Mouse (Mus musculus) macrophage (primary cell): ENCODE results near the gene Scamp5. TPM values are rescaled to one million over a fixed set of nuclear protein-coding genes. Genes with fewer than 3 reads are reported as not detected.

Experiments used
- H3K27ac ChIP-seq: fragments of 350-480 bp; formaldehyde crosslinking; 2 replicates; pipeline ENCODE4 v1.9.0; 2021
- H3K36me3 ChIP-seq: fragments of 350-480 bp; formaldehyde crosslinking; 2 replicates; pipeline ENCODE4 v1.9.0; 2021; ENCODE audit errors: inconsistent target
- H3K4me3 ChIP-seq: fragments of 350-480 bp; formaldehyde crosslinking; 2 replicates; pipeline ENCODE4 v1.9.0; 2021; ENCODE audit errors: inconsistent target
- H3K79me2 ChIP-seq: fragments of 350-480 bp; formaldehyde crosslinking; 2 replicates; pipeline ENCODE4 v1.9.0; 2021; ENCODE audit errors: inconsistent target
- WGBS: methylation state at CpG from one replicate; pipeline ENCODE4 v1.1.7; 2026; ENCODE audit warnings: inconsistent platforms; ENCODE audit not compliant: missing documents; 5-methylcytosine and 5-hydroxymethylcytosine counted together
- polyA plus RNA-seq: library from polyadenylated mRNA; stranded (reverse); fragments of 250-400 nt; gene quantifications from 3 replicates; pipeline ENCODE4 v1.2.4, GENCODE M21; 2018; ENCODE audit warnings: inconsistent platforms

The Scamp5 gene
- polyA plus RNA-seq, 1 experiment from 2014 or later = 64.9 TPM

- Histone ChIP-seq H3K79me2 (no peaks in the 10 kb centered on the region), H3K36me3 (no peaks in the 10 kb centered on the region), H3K4me3 (no peak overlapping the region), H3K27ac (no peak overlapping the region)
- WGBS = 20% methylated on average over 7 of the region's 7 CpGs
These were observed 17.9 kb upstream of the Scamp5 start for GRCm38 (mm10) chr9:57485774-57486173.

GRCm38 (mm10) chr9:57468914-57469313 is 1.1 kb upstream of the Scamp5 start:
- 78% methylated on average over 4 of the region's 4 CpGs for WGBS
- no peak overlapping the region for H3K4me3 ChIP-seq
- H3K27ac ChIP-seq = no peak overlapping the region
- H3K79me2 ChIP-seq = peaks cover 31% of the 10 kb centered on the region
- 0 out of 2 replicates have a peak, but pooled peaks cover 5% of the 10 kb centered on the region for H3K36me3 ChIP-seq

- Histone ChIP-seq H3K27ac (peak overlapping the region; percentile 85), H3K4me3 (peak overlapping the region; percentile 90), H3K79me2 (peaks cover 47% of the 10 kb centered on the region), H3K36me3 (peaks cover 5% of the 10 kb centered on the region; the same call in 1 of the 2 replicates)
- WGBS = 6% methylated on average over 18 of the region's 18 CpGs
These were observed 539 bp downstream of the Scamp5 start for GRCm38 (mm10) chr9:57467271-57467771.

DNA sequence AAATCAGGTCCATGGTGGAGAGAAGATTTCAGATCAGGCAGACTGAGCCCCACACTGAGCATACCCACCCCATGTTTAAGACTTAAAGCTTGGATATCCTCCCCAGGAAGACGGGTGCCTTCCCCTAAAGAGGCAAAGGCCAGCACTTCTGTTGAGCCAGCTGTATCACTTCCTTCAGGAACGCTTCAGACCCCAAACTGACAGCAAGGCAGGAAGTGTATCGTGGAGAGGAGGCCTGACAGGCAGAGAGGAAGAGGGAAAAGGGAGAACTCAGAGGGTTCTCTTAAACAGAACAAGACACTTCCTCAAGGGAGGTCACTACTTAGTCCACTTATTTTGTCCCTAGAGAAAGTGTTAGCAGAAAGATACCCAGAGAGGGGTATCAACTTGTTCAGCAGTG is 1.8 kb downstream of the Scamp5 start:
- peaks cover 59% of the 10 kb centered on the region for H3K79me2 ChIP-seq
- WGBS = 0% methylated on average over 3 of the region's 3 CpGs
- peak overlapping the region; percentile 90; the same call in 1 of the 2 replicates for H3K4me3 ChIP-seq
- H3K27ac ChIP-seq = peak overlapping the region; percentile 85
- peaks cover 5% of the 10 kb centered on the region; the same call in 1 of the 2 replicates for H3K36me3 ChIP-seq

DNA sequence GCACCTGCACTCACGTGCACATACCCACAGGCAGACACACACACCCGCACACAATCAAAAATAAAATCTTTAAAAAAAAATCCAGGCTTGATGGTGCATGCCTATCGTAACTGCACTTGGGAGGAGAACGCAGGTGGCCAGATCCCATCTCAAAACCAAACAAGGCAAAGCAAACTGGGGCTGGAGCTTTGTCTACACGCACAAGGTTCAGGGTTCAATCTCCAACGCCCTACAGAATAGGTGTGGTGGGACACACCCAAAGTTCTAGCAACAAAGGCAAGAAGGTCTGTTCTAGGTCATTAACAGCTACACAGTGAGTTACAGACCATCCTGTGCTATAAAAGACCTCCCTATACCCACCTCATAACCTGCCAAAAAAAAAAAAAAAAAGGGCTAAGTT is 5.0 kb downstream of the Scamp5 start:
- 93% methylated on average over 6 of the region's 6 CpGs for WGBS
- H3K27ac ChIP-seq = no peak overlapping the region
- H3K4me3 ChIP-seq = no peak overlapping the region
- H3K79me2 ChIP-seq = peaks cover 91% of the 10 kb centered on the region
- peaks cover 5% of the 10 kb centered on the region; the same call in 1 of the 2 replicates for H3K36me3 ChIP-seq

DNA sequence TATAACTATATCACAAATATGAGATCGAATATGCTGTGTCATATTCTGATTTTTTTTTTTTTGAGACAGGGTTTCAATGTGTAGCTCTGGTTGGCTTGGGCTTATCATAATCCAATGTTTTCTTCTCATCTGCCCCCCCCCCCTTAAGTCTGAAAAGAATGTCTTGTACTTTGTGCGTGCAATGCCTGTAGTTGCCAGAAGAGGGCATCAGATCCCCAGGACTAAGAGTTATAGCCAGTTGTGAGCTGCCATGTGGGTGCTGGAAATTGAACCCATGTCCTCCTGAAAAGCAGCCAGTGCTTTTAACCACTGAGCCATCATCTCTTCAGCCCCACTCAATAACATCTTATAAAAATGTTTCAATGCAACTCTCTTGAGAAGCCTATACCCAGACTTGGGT is 8.2 kb downstream of the Scamp5 start:
- H3K4me3 ChIP-seq = no peak overlapping the region
- peaks cover 99% of the 10 kb centered on the region for H3K79me2 ChIP-seq
- no peak overlapping the region for H3K27ac ChIP-seq
- peaks cover 5% of the 10 kb centered on the region; the same call in 1 of the 2 replicates for H3K36me3 ChIP-seq
- 90% methylated on average over 2 of the region's 2 CpGs for WGBS

- Histone ChIP-seq H3K4me3 (no peak overlapping the region), H3K36me3 (peaks cover 27% of the 10 kb centered on the region), H3K27ac (no peak overlapping the region), H3K79me2 (peaks cover 56% of the 10 kb centered on the region; the same call in 1 of the 2 replicates)
- WGBS = 87% methylated on average over 4 of the region's 4 CpGs
These were observed 14.3 kb downstream of the Scamp5 start for GRCm38 (mm10) chr9:57453516-57453915.

- H3K79me2 ChIP-seq = peaks cover 50% of the 10 kb centered on the region; the same call in 1 of the 2 replicates
- H3K27ac ChIP-seq = no peak overlapping the region
- no peak overlapping the region for H3K4me3 ChIP-seq
- H3K36me3 ChIP-seq = peaks cover 33% of the 10 kb centered on the region
- 84% methylated on average over 8 of the region's 8 CpGs for WGBS
These were observed 15.0 kb downstream of the Scamp5 start for GRCm38 (mm10) chr9:57452624-57453462.

DNA sequence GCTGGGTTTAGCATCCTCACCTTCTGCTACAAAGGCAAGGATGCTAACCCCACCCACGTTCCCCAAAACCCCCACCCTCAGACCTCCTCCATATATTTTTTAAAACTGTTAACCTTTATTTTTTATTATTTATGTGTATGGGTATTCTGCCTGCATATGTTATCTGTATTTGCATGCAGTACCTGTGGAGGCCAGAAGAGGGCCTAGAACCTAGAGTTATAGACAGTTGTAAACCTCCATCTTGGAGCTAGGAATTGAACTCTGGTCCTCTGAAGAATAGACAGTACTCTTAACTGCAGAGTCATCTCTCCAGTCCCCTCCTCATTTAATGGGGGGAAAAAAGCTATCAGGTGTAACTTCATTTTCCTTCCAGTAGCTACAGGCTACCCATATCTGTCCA is 18.1 kb downstream of the Scamp5 start:
- 78% methylated on average over 1 of the region's 1 CpGs for WGBS
- Histone ChIP-seq H3K4me3 (no peak overlapping the region), H3K36me3 (peaks cover 55% of the 10 kb centered on the region), H3K79me2 (peaks cover 19% of the 10 kb centered on the region; the same call in 1 of the 2 replicates), H3K27ac (no peak overlapping the region)

DNA sequence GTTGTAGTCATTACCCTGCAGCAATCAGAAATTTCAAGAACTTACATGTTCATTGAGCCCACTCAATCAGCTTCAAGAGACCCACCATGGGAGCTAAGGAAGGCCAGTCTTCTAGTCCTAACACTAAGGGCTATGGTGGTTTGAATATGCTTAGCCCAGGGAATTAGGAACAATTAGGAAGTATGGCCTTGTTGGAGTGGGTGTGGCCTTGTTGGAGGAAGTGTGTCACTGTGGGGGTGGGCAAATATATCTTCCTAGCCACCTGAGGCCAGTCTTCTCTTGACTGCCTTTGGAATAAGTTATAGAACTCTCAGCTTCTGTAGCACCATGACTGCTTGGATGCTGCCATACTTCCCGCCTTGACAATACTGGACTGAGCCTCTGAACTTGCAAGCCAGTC is 27.2 kb downstream of the Scamp5 start:
- WGBS = 92% methylated on average over 1 of the region's 1 CpGs
- Histone ChIP-seq H3K4me3 (no peak overlapping the region), H3K79me2 (no peaks in the 10 kb centered on the region), H3K36me3 (peaks cover 17% of the 10 kb centered on the region), H3K27ac (no peak overlapping the region)

GRCm38 (mm10) chr9:57439522-57440295 is 28.2 kb downstream of the Scamp5 start, which contains the start of gene Ppcdc:
TSS of gene Ppcdc (minus strand) at chr9:57440124.
- Histone ChIP-seq H3K36me3 (peaks cover 8% of the 10 kb centered on the region), H3K4me3 (peak within 1 kb of the TSS; percentile 64), H3K27ac (peak within 1 kb of the TSS; percentile 75), H3K79me2 (no peaks in the 10 kb centered on the region)
- WGBS = 2% methylated on average over 32 of the region's 32 CpGs

DNA sequence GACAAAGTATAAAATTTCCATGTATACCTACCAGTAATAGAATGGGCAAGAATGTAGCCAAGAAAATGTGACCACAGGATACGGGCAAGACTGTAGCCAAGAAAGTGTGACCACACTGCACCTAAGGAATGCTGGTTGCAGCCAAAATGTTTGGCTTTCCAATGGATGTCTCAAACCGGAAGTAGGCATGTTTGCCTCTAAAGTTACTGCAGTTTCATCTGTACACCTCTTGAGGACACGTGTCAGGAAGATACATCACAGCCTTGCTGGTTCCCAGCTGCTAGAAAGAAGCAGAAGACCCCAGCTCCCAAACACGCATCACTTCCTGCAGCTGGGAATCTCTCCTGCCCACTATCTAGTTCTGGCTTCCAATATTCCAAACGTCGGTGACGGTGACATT is 28.8 kb downstream of the Scamp5 start:
- 51% methylated on average over 7 of the region's 7 CpGs for WGBS
- Histone ChIP-seq H3K36me3 (peaks cover 2% of the 10 kb centered on the region; the same call in 1 of the 2 replicates), H3K79me2 (no peaks in the 10 kb centered on the region), H3K4me3 (peak overlapping the region; percentile 64), H3K27ac (peak overlapping the region; percentile 75; the same call in 1 of the 2 replicates)

DNA sequence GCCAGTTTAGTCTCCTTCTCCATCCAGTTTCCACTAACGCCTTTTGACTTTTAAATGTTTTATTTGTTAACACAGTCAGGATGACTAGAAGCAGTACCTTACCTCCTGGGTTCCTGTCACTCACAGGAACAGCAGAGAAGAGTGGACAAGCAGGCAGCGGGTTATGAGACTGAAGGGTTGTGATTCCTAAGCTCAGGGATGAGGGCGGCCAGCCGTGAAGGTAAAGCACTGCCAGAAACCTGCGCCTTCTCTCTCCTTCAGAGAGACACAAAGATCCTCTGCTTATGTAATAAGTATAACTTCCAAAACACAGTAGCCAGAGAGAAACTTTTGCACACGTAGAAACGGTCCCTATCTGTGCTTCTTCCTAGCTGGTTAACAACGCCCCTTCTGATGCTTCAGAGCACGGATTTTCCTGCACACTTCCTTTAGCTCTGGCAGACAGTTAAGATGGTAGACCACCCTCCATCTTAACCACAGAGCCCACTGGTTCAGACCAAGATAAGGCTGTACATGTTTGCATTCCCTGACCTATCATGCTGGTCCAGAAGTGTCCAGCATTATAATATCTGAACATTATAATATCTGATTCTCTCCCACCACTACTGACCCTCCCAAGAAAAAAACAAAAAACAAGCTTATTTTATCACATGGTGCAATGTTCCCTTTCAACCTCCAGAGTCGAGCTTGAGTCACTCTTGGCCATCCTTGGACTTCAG is 29.8 kb downstream of the Scamp5 start:
- Histone ChIP-seq H3K4me3 (no peak overlapping the region), H3K36me3 (no peaks in the 10 kb centered on the region; the same call in 1 of the 2 replicates), H3K27ac (no peak overlapping the region), H3K79me2 (no peaks in the 10 kb centered on the region)
- WGBS = 92% methylated on average over 9 of the region's 10 CpGs

- no peaks in the 10 kb centered on the region for H3K36me3 ChIP-seq
- H3K27ac ChIP-seq = no peak overlapping the region
- WGBS = 95% methylated on average over 5 of the region's 5 CpGs
- no peaks in the 10 kb centered on the region for H3K79me2 ChIP-seq
- H3K4me3 ChIP-seq = no peak overlapping the region
These were observed 31.7 kb downstream of the Scamp5 start for GRCm38 (mm10) chr9:57436166-57436565.
